Mouse (Mus musculus): ENCODE measurements around the gene Zpr1. TPM values are rescaled to one million over a fixed set of nuclear protein-coding genes. Genes with fewer than 3 reads are reported as not detected.

The Zpr1 gene
- 10 to 100 TPM; 39.4 to 40.4 TPM for total RNA-seq (2021)
- long read RNA-seq, experiment 1, transcript Zpr1-206 (14 exons, 2,984 nt) = major isoform, 54 of 69 reads
- long read RNA-seq, experiment 1, partial matches to known transcripts = 7 of 69 reads
- long read RNA-seq, experiment 1, other reads (novel, unspliced or antisense) = 8 of 69 reads
- long read RNA-seq, experiment 2, transcript Zpr1-206 (14 exons, 2,984 nt) = major isoform, 36 of 50 reads
- long read RNA-seq, experiment 2, partial matches to known transcripts = 8 of 50 reads
- long read RNA-seq, experiment 2, other reads (novel, unspliced or antisense) = 6 of 50 reads

GRCm38 (mm10) chr9:46272677-46273454 lies at the start of gene Zpr1:
Gene Zpr1, plus strand, starts transcription at chr9:46273064.
- peak; percentile 87 to 90 for DNase-seq (ENCODE audit: low spot score in 2 of 2)

DNA sequence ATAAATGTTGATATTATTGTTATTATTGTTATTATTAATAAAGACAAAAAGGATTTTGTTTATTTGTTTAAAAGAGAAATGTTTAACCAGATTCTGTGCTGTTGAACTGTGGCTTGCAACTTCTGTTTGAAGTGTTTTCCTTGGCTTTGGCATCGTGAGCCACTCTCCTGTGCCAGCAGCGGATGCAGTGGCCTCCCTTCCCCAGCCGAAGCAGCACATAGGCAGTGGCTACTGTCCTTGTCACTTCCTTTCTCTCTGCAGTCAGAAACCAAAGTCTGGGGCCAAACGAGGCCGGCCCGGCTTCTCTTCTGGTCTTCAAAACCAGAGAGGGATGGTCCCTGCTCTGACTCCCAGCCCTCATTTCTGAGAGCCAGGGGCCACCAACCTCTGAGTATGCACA lies 49.8 kb upstream of the Zpr1 start:
- no peak for DNase-seq (ENCODE audit: low spot score in 2 of 2)

DNA sequence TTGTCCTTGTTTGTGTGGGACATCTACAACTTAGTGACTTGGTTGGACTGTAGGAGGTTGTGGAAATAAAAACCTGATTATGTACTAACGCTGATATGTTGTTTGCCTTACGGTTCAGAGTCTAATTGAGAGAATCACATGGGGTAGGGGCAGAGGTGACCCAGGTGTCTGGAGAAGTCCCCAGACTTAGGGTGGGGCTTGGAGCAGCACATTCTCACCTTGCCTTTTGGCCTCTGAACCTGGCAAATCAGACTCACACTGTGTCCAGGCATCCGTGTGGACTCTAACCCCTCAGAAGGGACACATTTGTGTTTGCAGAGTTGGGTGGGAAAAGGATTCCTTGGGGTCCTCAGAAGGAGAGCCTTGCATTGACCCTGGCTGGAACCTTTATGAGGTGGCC lies 48.8 kb upstream of the Zpr1 start:
- DNase-seq (ENCODE audit: low spot score in 2 of 2) = no peak

GRCm38 (mm10) chr9:46224945-46225660 lies 47.8 kb upstream of the Zpr1 start:
- DNase-seq (ENCODE audit: low spot score in 2 of 2) = no peak

- no peak for DNase-seq (ENCODE audit: low spot score in 2 of 2)
These were observed 45.7 kb upstream of the Zpr1 start for GRCm38 (mm10) chr9:46227064-46227614.

DNA sequence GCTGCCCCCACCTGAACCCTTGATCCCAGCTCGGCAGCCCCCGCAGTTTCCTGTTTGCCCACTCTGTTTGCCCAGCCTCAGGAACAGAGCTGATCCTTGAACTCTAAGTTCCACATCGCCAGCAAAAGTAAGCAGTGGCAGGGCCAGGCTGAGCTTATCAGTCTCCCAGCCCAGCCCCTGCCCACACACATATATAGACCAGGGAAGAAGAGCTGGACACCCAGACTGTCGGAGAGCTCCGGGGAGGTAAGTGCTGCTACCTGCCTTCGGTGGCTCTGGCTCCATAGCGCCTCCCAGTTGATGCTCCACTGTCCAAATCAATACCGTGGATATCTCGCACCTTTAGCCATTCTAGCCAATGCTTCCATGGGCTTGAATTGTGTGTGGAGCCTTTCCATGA lies 44.4 kb upstream of the Zpr1 start, which contains the start of gene Apoa1:
TSS of gene Apoa1 (plus strand) at position 90 of the 400 bp plus-strand sequence.
- DNase-seq (ENCODE audit: low spot score in 2 of 2) = no peak

DNA sequence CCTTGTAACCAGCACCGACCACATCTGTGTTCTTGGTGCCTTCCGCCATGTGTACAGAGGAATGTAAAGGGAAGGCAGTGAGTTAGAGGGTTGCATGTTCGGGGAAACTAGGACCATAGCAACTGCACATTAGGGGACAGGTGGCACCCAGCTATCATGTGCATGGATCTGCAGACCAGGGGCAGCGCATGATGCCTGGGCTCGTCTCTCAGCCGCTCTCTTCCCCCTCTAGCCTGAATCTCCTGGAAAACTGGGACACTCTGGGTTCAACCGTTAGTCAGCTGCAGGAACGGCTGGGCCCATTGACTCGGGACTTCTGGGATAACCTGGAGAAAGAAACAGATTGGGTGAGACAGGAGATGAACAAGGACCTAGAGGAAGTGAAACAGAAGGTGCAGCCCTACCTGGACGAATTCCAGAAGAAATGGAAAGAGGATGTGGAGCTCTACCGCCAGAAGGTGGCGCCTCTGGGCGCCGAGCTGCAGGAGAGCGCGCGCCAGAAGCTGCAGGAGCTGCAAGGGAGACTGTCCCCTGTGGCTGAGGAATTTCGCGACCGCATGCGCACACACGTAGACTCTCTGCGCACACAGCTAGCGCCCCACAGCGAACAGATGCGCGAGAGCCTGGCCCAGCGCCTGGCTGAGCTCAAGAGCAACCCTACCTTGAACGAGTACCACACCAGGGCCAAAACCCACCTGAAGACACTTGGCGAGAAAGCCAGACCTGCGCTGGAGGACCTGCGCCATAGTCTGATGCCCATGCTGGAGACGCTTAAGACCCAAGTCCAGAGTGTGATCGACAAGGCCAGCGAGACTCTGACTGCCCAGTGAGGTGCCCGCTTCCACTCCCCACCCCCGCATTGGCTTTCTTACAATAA lies 43.1 kb upstream of the Zpr1 start:
- peak; percentile 87 to 93 for DNase-seq (ENCODE audit: low spot score in 2 of 2)

DNA sequence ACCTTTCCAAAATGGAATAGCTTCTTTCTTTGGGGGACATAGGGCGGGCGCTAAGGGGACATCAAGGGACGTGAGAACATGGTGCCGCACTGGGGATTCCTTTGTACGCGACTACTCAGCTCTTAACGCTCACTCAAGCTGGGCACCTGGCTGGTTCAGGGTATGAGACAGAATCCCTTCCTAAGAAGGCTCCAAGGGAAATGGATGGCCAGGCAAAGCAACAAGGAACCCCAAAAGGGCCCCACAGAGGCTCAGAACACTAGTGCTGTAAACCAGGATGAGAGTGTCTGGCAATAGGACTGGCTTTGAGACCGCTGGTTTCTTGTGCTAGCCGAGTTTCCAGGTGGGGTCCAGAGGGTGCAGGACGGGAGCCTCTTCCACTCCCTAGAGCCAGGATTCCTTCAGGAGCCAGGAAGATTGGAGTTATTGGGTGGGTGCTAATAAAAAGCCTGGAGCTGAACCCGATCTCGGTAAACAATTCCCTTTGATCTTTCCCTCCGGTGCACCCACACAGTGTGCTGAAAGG lies 42.4 kb upstream of the Zpr1 start:
- no peak for DNase-seq (ENCODE audit: low spot score in 2 of 2)

DNA sequence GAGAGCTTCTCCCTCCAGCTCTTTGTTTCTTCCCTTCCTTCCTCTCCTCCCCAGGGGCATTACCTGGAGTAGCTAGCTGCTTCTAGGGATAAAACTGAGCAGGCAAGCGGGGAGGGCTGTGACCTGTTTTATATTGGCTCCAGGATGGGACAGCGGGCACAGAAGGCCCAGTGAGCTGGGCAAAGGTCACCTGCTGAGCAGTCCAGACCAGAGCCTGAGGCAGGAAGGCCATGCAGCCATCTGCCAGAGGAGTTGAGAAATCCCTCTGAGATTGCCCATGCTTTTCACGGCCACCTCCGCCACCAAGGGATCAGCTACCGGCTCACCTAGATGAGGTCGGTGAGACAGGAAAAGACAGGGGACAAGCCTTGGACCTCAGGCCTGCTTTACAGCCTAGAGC lies 37.7 kb upstream of the Zpr1 start:
- DNase-seq (ENCODE audit: low spot score in 2 of 2) = no peak

DNA sequence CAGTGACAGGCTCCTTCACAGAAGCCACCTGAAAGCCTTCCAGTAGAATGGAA lies 37.4 kb upstream of the Zpr1 start, which contains the start of gene Apoc3:
TSS of gene Apoc3 (minus strand) at position 41 of the 53 bp plus-strand sequence.
- DNase-seq (ENCODE audit: low spot score in 2 of 2) = no peak

DNA sequence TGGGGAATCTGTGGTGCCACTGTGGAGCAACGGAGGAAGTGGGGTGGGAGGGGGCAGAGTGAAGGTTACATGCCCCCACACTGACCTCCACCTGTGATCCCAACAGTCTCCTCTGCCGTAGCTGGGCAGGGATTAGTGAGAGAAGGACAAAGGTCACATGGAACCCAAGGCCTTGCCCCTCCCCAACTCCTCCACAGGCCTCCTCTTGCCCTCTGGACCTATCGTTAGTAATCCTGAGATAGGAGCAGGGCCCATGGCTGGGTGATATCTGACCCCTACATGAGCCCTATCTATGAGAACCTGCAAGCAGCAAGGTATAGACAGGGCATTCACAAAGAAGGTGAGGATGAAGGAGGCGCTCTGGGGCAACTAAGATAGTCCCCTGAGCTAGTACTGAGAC lies 37.2 kb upstream of the Zpr1 start:
- DNase-seq (ENCODE audit: low spot score in 2 of 2) = no peak

DNA sequence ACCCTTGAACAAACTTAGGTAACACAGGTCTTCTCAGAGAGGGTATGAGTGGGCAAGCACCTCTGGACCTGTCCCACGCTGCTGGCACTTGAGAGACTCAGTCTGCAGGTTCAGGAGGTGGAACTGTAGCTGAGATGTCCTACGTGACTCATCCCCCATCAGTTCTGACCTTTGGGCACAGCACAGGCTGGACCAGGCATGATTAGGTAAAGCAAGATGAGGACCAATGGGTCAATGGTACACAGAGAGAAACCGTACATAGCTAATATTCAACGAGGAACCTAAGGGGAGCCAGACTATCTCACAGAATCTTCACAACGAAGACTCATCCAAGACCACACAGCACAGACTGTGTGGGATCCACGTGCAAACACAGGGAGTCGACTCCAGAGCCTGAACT lies 34.0 kb upstream of the Zpr1 start:
- DNase-seq (ENCODE audit: low spot score in 2 of 2) = no peak

- no peak for DNase-seq (ENCODE audit: low spot score in 2 of 2)
These were observed 32.2 kb upstream of the Zpr1 start, which contains the start of gene Apoa4 for GRCm38 (mm10) chr9:46240526-46241153. Gene Apoa4, plus strand, starts transcription at chr9:46240696.

DNA sequence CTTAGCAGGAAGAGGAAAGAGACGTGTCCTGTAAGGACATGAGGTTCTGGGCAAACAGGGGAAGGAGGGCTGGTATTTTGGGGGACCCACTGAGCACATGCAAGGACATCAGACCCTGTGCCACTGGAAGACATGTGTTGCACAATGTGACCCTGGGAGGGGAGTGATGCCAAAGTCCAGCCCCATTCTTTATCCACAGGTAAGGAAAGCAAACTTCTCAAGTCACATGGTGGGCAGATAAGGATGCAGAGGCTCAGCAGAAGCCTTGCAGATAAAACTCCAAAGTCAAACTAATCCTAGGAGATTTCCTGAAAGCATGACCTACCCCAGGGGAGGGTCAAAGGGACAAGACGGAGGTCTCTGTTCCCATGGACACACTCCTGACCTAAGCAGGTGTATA lies 31.0 kb upstream of the Zpr1 start:
- no peak for DNase-seq (ENCODE audit: low spot score in 2 of 2)

GRCm38 (mm10) chr9:46243122-46243521 lies 29.7 kb upstream of the Zpr1 start:
- no peak for DNase-seq (ENCODE audit: low spot score in 2 of 2)

DNA sequence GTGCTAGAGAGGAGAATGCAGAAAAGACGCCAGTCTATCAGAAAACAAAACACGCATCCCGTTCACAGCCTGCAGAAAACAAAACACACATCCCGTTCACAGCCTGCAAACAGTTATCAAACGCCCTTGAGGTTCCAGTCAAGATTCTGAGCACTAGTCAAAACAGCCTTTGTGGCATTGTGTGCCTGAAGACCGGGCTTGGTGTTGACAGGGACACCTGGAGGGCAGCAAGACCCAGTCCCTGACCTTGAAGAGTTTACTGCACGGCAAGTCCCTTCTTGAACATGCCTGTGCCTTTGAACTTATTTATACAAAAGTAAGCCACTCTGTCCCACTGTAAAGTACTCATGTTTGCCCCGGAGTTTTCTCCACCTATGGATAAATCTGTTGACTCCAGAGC lies 29.3 kb upstream of the Zpr1 start:
- DNase-seq (ENCODE audit: low spot score in 2 of 2) = no peak

GRCm38 (mm10) chr9:46246752-46247324 lies 26.0 kb upstream of the Zpr1 start:
- DNase-seq (ENCODE audit: low spot score in 2 of 2) = peak; percentile 69 to 80

DNA sequence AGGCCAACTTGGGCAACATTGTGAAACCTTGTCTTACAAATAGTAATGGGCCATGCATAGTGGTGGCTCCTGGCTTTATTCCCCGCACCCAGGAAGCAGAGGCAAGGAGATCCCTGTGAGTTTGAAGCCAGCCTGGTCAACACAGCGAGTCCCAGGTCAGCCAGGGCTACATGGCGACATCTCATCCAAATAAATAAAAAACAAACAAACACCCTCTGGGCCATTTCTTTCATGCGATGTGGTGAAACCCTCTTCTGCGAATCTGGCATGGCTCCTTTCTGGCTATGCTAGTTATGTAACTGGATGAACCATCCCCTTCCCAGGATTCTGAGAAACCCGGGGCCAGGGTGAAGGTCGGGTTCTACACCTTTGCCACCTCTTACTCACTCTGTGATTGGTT lies 16.7 kb upstream of the Zpr1 start:
- DNase-seq (ENCODE audit: low spot score in 2 of 2) = no peak

- DNase-seq (ENCODE audit: low spot score in 2 of 2) = no peak
These were observed 16.0 kb upstream of the Zpr1 start for GRCm38 (mm10) chr9:46256658-46257385.

Data from left cerebral cortex, adult 18-20 months (tissue).